Mouse (Mus musculus): ENCODE measurements around the gene Rbm8a2. TPM values are rescaled to one million over a fixed set of nuclear protein-coding genes. Genes with fewer than 3 reads are reported as not detected.
A peak's percentile ranks its signal among the peaks of the same experiment; 100 is the strongest.
"Not testable (repeated sequence)": the region's sequence is repeated elsewhere in the genome, so short reads cannot be mapped to it uniquely, and the experiment has no call there.

The Rbm8a2 gene
- 0.34 and 0.72 TPM in 2 replicates for polyA plus RNA-seq (2016; fragmentation: Nextera tagmentation; extraction: Ambion mirVana)

GRCm38 (mm10) chr1:175979014-175979413 is at the start of gene Rbm8a2:
Gene Rbm8a2 (minus strand): TSS chr1:175979114.
- H3K4me3 ChIP-seq; H3K27me3 ChIP-seq (ENCODE audit: insufficient read depth, poor library complexity, severe bottlenecking); H3K27ac ChIP-seq; H3K4me1 ChIP-seq; H3K9me3 ChIP-seq; DNase-seq (ENCODE audit: low spot score); H3K36me3 ChIP-seq: not testable (repeated sequence)
- 88% methylated on average over 7 of the region's 7 CpGs for WGBS

GRCm38 (mm10) chr1:176028397-176028796 is 49.5 kb upstream of the Rbm8a2 start:
- 70% methylated on average over 3 of the region's 3 CpGs for WGBS
- no peak for DNase-seq (ENCODE audit: low spot score)

GRCm38 (mm10) chr1:176024501-176024900 is 45.6 kb upstream of the Rbm8a2 start:
- no peak for DNase-seq (ENCODE audit: low spot score)
- 27% methylated on average over 1 of the region's 1 CpGs for WGBS
- H3K36me3 ChIP-seq: no peaks in the 10 kb centered on the region

More at GRCm38 (mm10) chr1:176028397-176028796, 49.5 kb upstream of the Rbm8a2 start:
- Histone ChIP-seq H3K27me3 (ENCODE audit: insufficient read depth, poor library complexity, severe bottlenecking) (no peaks in the 10 kb centered on the region), H3K9me3 (no peaks in the 10 kb centered on the region), H3K4me3 (no peak overlapping the region), H3K27ac (no peak overlapping the region), H3K36me3 (no peaks in the 10 kb centered on the region), H3K4me1 (no peaks in the 10 kb centered on the region)

GRCm38 (mm10) chr1:176018523-176018922 is 39.6 kb upstream of the Rbm8a2 start:
- peak; percentile 45 for DNase-seq (ENCODE audit: low spot score)
- no peaks in the 10 kb centered on the region for H3K9me3 ChIP-seq
- H3K27ac ChIP-seq: no peak overlapping the region
- H3K36me3 ChIP-seq: no peaks in the 10 kb centered on the region
- H3K4me1 ChIP-seq: no peaks in the 10 kb centered on the region
- H3K27me3 ChIP-seq (ENCODE audit: insufficient read depth, poor library complexity, severe bottlenecking): no peaks in the 10 kb centered on the region
- H3K4me3 ChIP-seq: no peak overlapping the region
- WGBS: 92% methylated on average over 3 of the region's 3 CpGs

More at GRCm38 (mm10) chr1:176024501-176024900, 45.6 kb upstream of the Rbm8a2 start:
- Histone ChIP-seq H3K27ac (no peak overlapping the region), H3K9me3 (no peaks in the 10 kb centered on the region), H3K27me3 (ENCODE audit: insufficient read depth, poor library complexity, severe bottlenecking) (no peaks in the 10 kb centered on the region), H3K4me1 (no peaks in the 10 kb centered on the region), H3K4me3 (no peak overlapping the region)

GRCm38 (mm10) chr1:176016076-176016475 is 37.2 kb upstream of the Rbm8a2 start:
- DNase-seq (ENCODE audit: low spot score): no peak
- 67% methylated on average over 3 of the region's 3 CpGs for WGBS
- no peaks in the 10 kb centered on the region for H3K4me1 ChIP-seq
- H3K9me3 ChIP-seq: no peaks in the 10 kb centered on the region
- no peak overlapping the region for H3K27ac ChIP-seq
- H3K4me3 ChIP-seq: no peak overlapping the region
- H3K27me3 ChIP-seq (ENCODE audit: insufficient read depth, poor library complexity, severe bottlenecking): no peaks in the 10 kb centered on the region
- no peaks in the 10 kb centered on the region for H3K36me3 ChIP-seq

- DNase-seq (ENCODE audit: low spot score): peak; percentile 31
- Histone ChIP-seq H3K9me3 (no peaks in the 10 kb centered on the region), H3K4me1 (no peaks in the 10 kb centered on the region), H3K27ac (no peak overlapping the region), H3K4me3 (no peak overlapping the region), H3K27me3 (ENCODE audit: insufficient read depth, poor library complexity, severe bottlenecking) (no peaks in the 10 kb centered on the region), H3K36me3 (no peaks in the 10 kb centered on the region)
- 64% methylated on average over 3 of the region's 3 CpGs for WGBS
Observed at GRCm38 (mm10) chr1:176013497-176014268, 34.8 kb upstream of the Rbm8a2 start.

- H3K27ac ChIP-seq: no peak overlapping the region
- no peaks in the 10 kb centered on the region for H3K36me3 ChIP-seq
- no peaks in the 10 kb centered on the region for H3K9me3 ChIP-seq
- DNase-seq (ENCODE audit: low spot score): no peak
- no peaks in the 10 kb centered on the region for H3K4me1 ChIP-seq
- H3K27me3 ChIP-seq (ENCODE audit: insufficient read depth, poor library complexity, severe bottlenecking): no peaks in the 10 kb centered on the region
- no peak overlapping the region for H3K4me3 ChIP-seq
Observed at GRCm38 (mm10) chr1:176011535-176011934, 32.6 kb upstream of the Rbm8a2 start.

GRCm38 (mm10) chr1:176011072-176011471 is 32.2 kb upstream of the Rbm8a2 start:
- H3K27ac ChIP-seq: no peak overlapping the region
- no peaks in the 10 kb centered on the region for H3K9me3 ChIP-seq
- H3K36me3 ChIP-seq: no peaks in the 10 kb centered on the region
- no peaks in the 10 kb centered on the region for H3K4me1 ChIP-seq
- DNase-seq (ENCODE audit: low spot score): no peak
- no peaks in the 10 kb centered on the region for H3K27me3 ChIP-seq (ENCODE audit: insufficient read depth, poor library complexity, severe bottlenecking)
- H3K4me3 ChIP-seq: no peak overlapping the region

- WGBS: 69% methylated on average over 2 of the region's 2 CpGs
Observed at GRCm38 (mm10) chr1:176008411-176008810, 29.5 kb upstream of the Rbm8a2 start.

GRCm38 (mm10) chr1:176000599-176000998 is 21.7 kb upstream of the Rbm8a2 start:
- H3K9me3 ChIP-seq: no peaks in the 10 kb centered on the region
- DNase-seq (ENCODE audit: low spot score): peak; percentile 61
- H3K27ac ChIP-seq: no peak overlapping the region
- H3K36me3 ChIP-seq: no peaks in the 10 kb centered on the region
- no peaks in the 10 kb centered on the region for H3K27me3 ChIP-seq (ENCODE audit: insufficient read depth, poor library complexity, severe bottlenecking)
- no peak overlapping the region for H3K4me3 ChIP-seq
- WGBS: 64% methylated on average over 5 of the region's 5 CpGs
- H3K4me1 ChIP-seq: no peaks in the 10 kb centered on the region; the same call in 1 of the 2 replicates

More at GRCm38 (mm10) chr1:176008411-176008810, 29.5 kb upstream of the Rbm8a2 start:
- Histone ChIP-seq H3K36me3 (no peaks in the 10 kb centered on the region), H3K27me3 (ENCODE audit: insufficient read depth, poor library complexity, severe bottlenecking) (no peaks in the 10 kb centered on the region), H3K4me1 (no peaks in the 10 kb centered on the region), H3K4me3 (no peak overlapping the region), H3K27ac (no peak overlapping the region), H3K9me3 (no peaks in the 10 kb centered on the region)
- peak; percentile 41 for DNase-seq (ENCODE audit: low spot score)

GRCm38 (mm10) chr1:175997076-175997651 is 18.2 kb upstream of the Rbm8a2 start:
- whole genome bisulfite sequencing: 73% methylated on average over 7 of the region's 7 CpGs
- Histone ChIP-seq H3K4me3 (no peak overlapping the region), H3K27ac (no peak overlapping the region), H3K9me3 (no peaks in the 10 kb centered on the region), H3K4me1 (no peaks in the 10 kb centered on the region; the same call in 1 of the 2 replicates), H3K36me3 (no peaks in the 10 kb centered on the region), H3K27me3 (ENCODE audit: insufficient read depth, poor library complexity, severe bottlenecking) (no peaks in the 10 kb centered on the region)
- peak; percentile 58 for DNase-seq (ENCODE audit: low spot score)

GRCm38 (mm10) chr1:175988912-175989311 is 10.0 kb upstream of the Rbm8a2 start:
- no peaks in the 10 kb centered on the region for H3K9me3 ChIP-seq
- DNase-seq (ENCODE audit: low spot score): peak; percentile 17

GRCm38 (mm10) chr1:175988448-175988847 is 9.5 kb upstream of the Rbm8a2 start:
- Histone ChIP-seq H3K4me1 (no peaks in the 10 kb centered on the region), H3K27ac (no peak overlapping the region), H3K36me3 (no peaks in the 10 kb centered on the region), H3K4me3 (no peak overlapping the region), H3K9me3 (no peaks in the 10 kb centered on the region), H3K27me3 (ENCODE audit: insufficient read depth, poor library complexity, severe bottlenecking) (no peaks in the 10 kb centered on the region)
- peak; percentile 52 for DNase-seq (ENCODE audit: low spot score)
- 88% methylated on average over 5 of the region's 5 CpGs for WGBS

More at GRCm38 (mm10) chr1:175988912-175989311, 10.0 kb upstream of the Rbm8a2 start:
- no peak overlapping the region for H3K4me3 ChIP-seq
- 80% methylated on average over 4 of the region's 4 CpGs for WGBS
- no peaks in the 10 kb centered on the region for H3K36me3 ChIP-seq
- H3K27me3 ChIP-seq (ENCODE audit: insufficient read depth, poor library complexity, severe bottlenecking): no peaks in the 10 kb centered on the region
- H3K27ac ChIP-seq: no peak overlapping the region
- no peaks in the 10 kb centered on the region for H3K4me1 ChIP-seq

Data from heart, embryonic 10.5 days (tissue).